Mouse (Mus musculus): ENCODE measurements around the gene Entpd1.

GRCm38 (mm10) chr19:40722137-40723038 lies 110.2 kb downstream of the Entpd1 start:
- no peak for TF ChIP-seq CTCF (IDR thresholded peaks at IDR 0.05; ENCODE audit: borderline replicate concordance, control insufficient read depth, extremely low read depth, insufficient read depth, low read length, poor library complexity)
- TF ChIP-seq POLR2A (IDR thresholded peaks at IDR 0.05; ENCODE audit: control insufficient read depth, extremely low read depth, insufficient read depth, low read length, poor library complexity), result no peak
